Mouse (Mus musculus): ENCODE measurements around the gene Vcan. TPM values are rescaled to one million over a fixed set of nuclear protein-coding genes. Genes with fewer than 3 reads are reported as not detected.
A peak's percentile ranks its signal among the peaks of the same experiment; 100 is the strongest.

The Vcan gene
- total RNA-seq, 2 experiments from 2014 or later = 13.7 to 20.0 TPM

- DNase-seq = no peak
Observed at GRCm38 (mm10) chr13:89720497-89720896, 21.8 kb downstream of the Vcan start.

- no peak for DNase-seq
Observed at GRCm38 (mm10) chr13:89709497-89710201, 32.7 kb downstream of the Vcan start.

- no peak for DNase-seq
Observed at GRCm38 (mm10) chr13:89708151-89708927, 34.0 kb downstream of the Vcan start.

- DNase-seq = no peak
Observed at GRCm38 (mm10) chr13:89702395-89702794, 39.9 kb downstream of the Vcan start.

GRCm38 (mm10) chr13:89699998-89700555, 42.2 kb downstream of the Vcan start:
- DNase-seq = no peak

- no peak for DNase-seq
Observed at GRCm38 (mm10) chr13:89692597-89692996, 49.7 kb downstream of the Vcan start.

- no peak for DNase-seq
Observed at GRCm38 (mm10) chr13:89683490-89683889, 58.8 kb downstream of the Vcan start.

- no peak for DNase-seq
Observed at GRCm38 (mm10) chr13:89682254-89682653, 60.1 kb downstream of the Vcan start.

- DNase-seq = no peak
Observed at GRCm38 (mm10) chr13:89679756-89680155, 62.6 kb downstream of the Vcan start.

- no peak for DNase-seq
Observed at GRCm38 (mm10) chr13:89670505-89670904, 71.8 kb downstream of the Vcan start.

GRCm38 (mm10) chr13:89668981-89669880, 73.1 kb downstream of the Vcan start:
- peak in 1 of 2 experiments; percentile 5 for DNase-seq

- DNase-seq = no peak
Observed at GRCm38 (mm10) chr13:89668069-89668468, 74.2 kb downstream of the Vcan start.

GRCm38 (mm10) chr13:89661688-89662087, 80.6 kb downstream of the Vcan start:
- DNase-seq = no peak

- no peak for DNase-seq
Observed at GRCm38 (mm10) chr13:89657046-89657445, 85.3 kb downstream of the Vcan start.

GRCm38 (mm10) chr13:89653279-89653678, 89.0 kb downstream of the Vcan start:
- no peak for DNase-seq

- no peak for DNase-seq
Observed at GRCm38 (mm10) chr13:89652773-89653172, 89.5 kb downstream of the Vcan start.

GRCm38 (mm10) chr13:89645589-89645988, 96.7 kb downstream of the Vcan start:
- DNase-seq = no peak

GRCm38 (mm10) chr13:89637012-89637411, 105.3 kb downstream of the Vcan start:
- no peak for DNase-seq

GRCm38 (mm10) chr13:89634137-89634683, 108.1 kb downstream of the Vcan start:
- no peak for DNase-seq

GRCm38 (mm10) chr13:89619064-89619463, 123.2 kb downstream of the Vcan start:
- no peak for DNase-seq

GRCm38 (mm10) chr13:89607399-89607798, 134.9 kb downstream of the Vcan start:
- DNase-seq = no peak
